Mouse (Mus musculus): ENCODE data around the gene Brinp3.

GRCm38 (mm10) chr1:146807765-146808164, 313.2 kb downstream of the Brinp3 start:
- no peak for TF ChIP-seq CTCF (IDR thresholded peaks at IDR 0.05; ENCODE audit: borderline replicate concordance, control insufficient read depth, extremely low read depth, insufficient read depth, low read length, poor library complexity)
- TF ChIP-seq POLR2A (IDR thresholded peaks at IDR 0.05; ENCODE audit: control insufficient read depth, extremely low read depth, insufficient read depth, low read length, poor library complexity) = no peak

Measured in thymus, adult 2 months (tissue).